Mouse (Mus musculus): ENCODE data around the gene Kmt2e. TPM values are rescaled to one million over a fixed set of nuclear protein-coding genes. Genes with fewer than 3 reads are reported as not detected.

The Kmt2e gene
- 44.0 and 48.0 TPM in 2 replicates for polyA plus RNA-seq (2015; fragmentation: Nextera tagmentation; extraction: Ambion mirVana)

DNA sequence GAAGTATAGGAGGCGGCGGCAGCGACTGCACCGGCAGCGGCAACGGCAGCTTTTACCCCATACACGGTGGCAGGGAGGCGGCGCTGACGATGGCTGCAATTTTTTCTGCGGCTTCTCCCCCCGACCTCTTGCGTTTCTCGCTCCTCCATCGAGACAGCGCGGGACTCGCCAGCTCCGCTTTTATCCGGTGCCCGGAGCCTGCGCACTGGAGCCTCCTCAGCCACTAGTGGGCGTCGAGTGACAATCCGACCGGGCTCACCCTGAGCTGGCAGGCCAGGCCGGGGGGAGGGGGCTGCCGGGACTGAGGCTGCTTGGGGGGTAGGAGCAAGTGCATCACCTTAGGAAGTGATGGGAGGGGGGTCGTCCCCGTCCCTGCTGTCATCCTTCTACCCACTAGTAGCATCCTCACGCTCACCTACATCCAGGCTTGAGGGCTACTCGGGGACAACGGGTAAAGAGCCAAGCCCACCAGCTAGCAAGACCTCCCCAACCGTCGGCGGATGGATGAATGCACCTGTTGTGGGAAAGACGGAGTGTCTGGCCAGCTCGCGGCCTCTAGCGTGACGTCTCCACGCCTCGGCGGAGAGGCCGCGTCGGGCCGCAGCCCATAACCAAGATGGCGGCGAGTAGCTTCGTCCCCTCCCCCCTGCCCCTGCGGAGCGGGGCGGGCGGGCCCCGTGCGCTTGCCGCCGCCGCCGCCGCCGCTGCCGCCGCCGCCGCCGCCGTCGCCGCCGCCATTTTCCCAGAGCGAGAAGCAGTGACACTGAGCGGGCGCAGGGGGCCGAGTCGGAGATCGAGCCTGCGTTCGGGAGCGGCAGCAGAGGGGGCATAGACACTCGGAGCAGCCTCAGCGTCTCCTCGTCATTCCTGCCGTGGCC lies at the start of gene Kmt2e:
TSS of gene Kmt2e (plus strand) at position 722 of the 878 bp plus-strand sequence.

Data from skeletal muscle tissue, postnatal 0 days (tissue).